10 mouse cellular contexts compared by ENCODE assay signal in the genomic region with DNA sequence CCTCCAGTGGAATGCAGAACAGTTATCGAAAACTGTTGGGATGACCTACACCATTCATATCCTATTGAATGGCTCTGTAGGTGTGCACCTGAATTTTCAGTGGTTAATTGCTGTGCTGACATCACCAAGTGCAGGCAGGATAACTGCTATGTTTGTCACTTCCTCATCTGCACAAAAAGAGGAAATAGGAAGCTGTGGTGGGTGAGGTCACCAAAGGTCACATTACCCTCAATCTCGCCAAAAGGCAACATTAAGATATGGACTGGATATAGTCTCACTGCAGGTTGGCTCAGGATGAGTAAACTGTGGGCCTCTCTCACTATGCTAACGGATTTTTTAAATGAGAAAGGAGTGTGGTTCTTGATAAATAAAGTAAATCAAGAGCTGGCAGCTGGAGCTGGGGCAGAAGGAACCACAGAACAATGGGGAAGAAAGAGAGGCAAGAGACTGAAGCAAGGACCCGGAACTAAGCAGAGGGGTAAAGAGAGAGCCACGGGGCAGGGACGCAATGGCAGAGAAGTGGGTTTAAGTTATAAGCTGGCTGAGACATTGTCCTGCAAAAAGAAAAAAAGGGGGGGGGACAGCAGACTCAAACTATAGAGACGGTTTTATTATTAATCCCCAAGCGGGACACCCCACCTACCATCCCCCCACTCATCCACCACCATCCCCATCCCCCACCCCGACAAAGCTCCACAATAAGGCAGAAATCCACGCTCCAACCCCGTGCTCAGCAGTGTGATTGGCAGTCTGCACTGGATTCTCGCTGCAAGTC.
DNase-seq lines count a peak whose midpoint lies in the region; ATAC-seq and TF ChIP-seq lines count a peak whose summit lies in the region.
"Had no signal": no experiment of that assay in that cellular context is flagged by ENCODE, and none has a peak within 500 bp of the region (broad histone marks: within the 10 kb centered on the region; RNA-seq: fewer than 3 reads in every experiment).

No protein-coding gene starts in this region.

- peak in 2 of 3 experiments; percentile 2 to 10 for DNase-seq in liver, embryonic 14.5 days (ENCODE audit: low read depth in 3 of 3, low spot score in 3 of 3)
- no peak for DNase-seq in liver
- peak; percentile 51 to 58 for DNase-seq in B cell, adult 2 months
- DNase-seq in thymus, adult 18-20 months, result no peak

- no peaks in the 10 kb centered on the region for H3K4me1 ChIP-seq in liver, embryonic 14.5 days (replicated peaks; ENCODE audit: control insufficient read depth in 2 of 2, insufficient read depth in 2 of 2, low read length in 1 of 2)
- peaks cover 2% of the 10 kb centered on the region; the same call in 1 of the 2 replicates for H3K4me1 ChIP-seq in bone marrow, adult 2 months (ENCODE audit: control insufficient read depth, insufficient read depth, low read length)
- peaks cover 9% of the 10 kb centered on the region for H3K4me1 ChIP-seq in midbrain, embryonic 13.5 days (replicated peaks)
- H3K4me1 ChIP-seq in neural tube, embryonic 15.5 days, result no peaks in the 10 kb centered on the region
- no peaks in the 10 kb centered on the region for H3K4me1 ChIP-seq in kidney, embryonic 14.5 days (ENCODE audit: control insufficient read depth, insufficient read depth, low read length)
- H3K4me1 ChIP-seq: neural tube, embryonic 13.5 days had no signal

- ATAC-seq in liver, embryonic 14.5 days (ENCODE audit: insufficient read depth), result 0 out of 2 replicates have a peak, but pooled peaks have one; percentile 50
- 0 out of 2 replicates have a peak, but pooled peaks have one; percentile 43 for ATAC-seq in midbrain, embryonic 13.5 days
- ATAC-seq in neural tube, embryonic 15.5 days (ENCODE audit: low FRiP score), result no peak
- no peak for ATAC-seq in kidney, embryonic 14.5 days (ENCODE audit: low FRiP score, low TSS enrichment)
- ATAC-seq: intestine, embryonic 16.5 days had no signal

- no peak overlapping the region for H3K4me2 ChIP-seq in liver, embryonic 14.5 days (ENCODE audit: low read depth)
- peak overlapping the region; percentile 15 for H3K4me2 ChIP-seq in midbrain, embryonic 13.5 days (replicated peaks)
- H3K4me2 ChIP-seq in neural tube, embryonic 15.5 days, result no peak overlapping the region
- no peak overlapping the region for H3K4me2 ChIP-seq in kidney, embryonic 14.5 days (replicated peaks; ENCODE audit: low read depth, low read length)
- H3K4me2 ChIP-seq: neural tube, embryonic 13.5 days had no signal

- H3K27ac ChIP-seq in liver, embryonic 14.5 days, result no peak overlapping the region
- peak overlapping the region; percentile 62; the same call in 1 of the 2 replicates for H3K27ac ChIP-seq in bone marrow, adult 2 months (ENCODE audit: control insufficient read depth, insufficient read depth, low read depth, low read length, poor library complexity)
- H3K27ac ChIP-seq in midbrain, embryonic 13.5 days, result no peak overlapping the region
- no peak overlapping the region for H3K27ac ChIP-seq in neural tube, embryonic 15.5 days (replicated peaks)
- H3K27ac ChIP-seq in kidney, embryonic 14.5 days (ENCODE audit: low read depth, low read length), result no peak overlapping the region
- H3K27ac ChIP-seq: neural tube, embryonic 13.5 days had no signal

- H3K9me3 ChIP-seq in liver, embryonic 14.5 days (ENCODE audit: control insufficient read depth, low read length), result no peaks in the 10 kb centered on the region
- no peaks in the 10 kb centered on the region for H3K9me3 ChIP-seq in midbrain, embryonic 13.5 days
- H3K9me3 ChIP-seq in neural tube, embryonic 15.5 days (replicated peaks), result no peaks in the 10 kb centered on the region
- H3K9me3 ChIP-seq in kidney, embryonic 14.5 days (ENCODE audit: control insufficient read depth, low read length), result no peaks in the 10 kb centered on the region
- H3K9me3 ChIP-seq: neural tube, embryonic 13.5 days had no signal

- no peak for TF ChIP-seq CTCF in liver, embryonic 14.5 days (IDR thresholded peaks at IDR 0.05; ENCODE audit: low read depth)
- TF ChIP-seq CTCF in bone marrow, adult 2 months (IDR thresholded peaks at IDR 0.05; ENCODE audit: control insufficient read depth, insufficient read depth, low read length), result no peak

- no peak overlapping the region for H3K4me3 ChIP-seq in liver, embryonic 14.5 days (ENCODE audit: insufficient read depth in 1 of 2, low read depth in 2 of 2, low read length in 2 of 2)
- H3K4me3 ChIP-seq in bone marrow, adult 2 months (replicated peaks; ENCODE audit: control insufficient read depth, low read depth, low read length), result peak overlapping the region; percentile 30
- H3K4me3 ChIP-seq in midbrain, embryonic 13.5 days (replicated peaks), result no peak overlapping the region
- H3K4me3 ChIP-seq in neural tube, embryonic 15.5 days (replicated peaks), result no peak overlapping the region
- no peak overlapping the region for H3K4me3 ChIP-seq in kidney, embryonic 14.5 days (ENCODE audit: low read length)
- H3K4me3 ChIP-seq: neural tube, embryonic 13.5 days had no signal

- H3K36me3 ChIP-seq in liver, embryonic 14.5 days (replicated peaks; ENCODE audit: control insufficient read depth, insufficient read depth, low read depth), result no peaks in the 10 kb centered on the region
- H3K36me3 ChIP-seq in midbrain, embryonic 13.5 days, result no peaks in the 10 kb centered on the region
- no peaks in the 10 kb centered on the region for H3K36me3 ChIP-seq in neural tube, embryonic 15.5 days
- no peaks in the 10 kb centered on the region for H3K36me3 ChIP-seq in kidney, embryonic 14.5 days (ENCODE audit: control insufficient read depth, insufficient read depth, low read length)
- H3K36me3 ChIP-seq: neural tube, embryonic 13.5 days had no signal

- no peak for TF ChIP-seq POLR2A in bone marrow, adult 2 months (IDR thresholded peaks at IDR 0.05; ENCODE audit: borderline replicate concordance, control insufficient read depth, low read depth, low read length)

- TF ChIP-seq EP300 in liver, embryonic 14.5 days (IDR thresholded peaks at IDR 0.05; ENCODE audit: low read depth), result no peak

- H3K9ac ChIP-seq in liver, embryonic 14.5 days (replicated peaks), result no peak overlapping the region
- no peak overlapping the region for H3K9ac ChIP-seq in midbrain, embryonic 13.5 days (replicated peaks)
- H3K9ac ChIP-seq in neural tube, embryonic 15.5 days (replicated peaks), result no peak overlapping the region
- H3K9ac ChIP-seq in kidney, embryonic 14.5 days (ENCODE audit: low read depth, low read length), result no peak overlapping the region
- H3K9ac ChIP-seq: neural tube, embryonic 13.5 days had no signal

- H3K27me3 ChIP-seq in liver, embryonic 14.5 days (ENCODE audit: control insufficient read depth, insufficient read depth, low read length), result no peaks in the 10 kb centered on the region
- H3K27me3 ChIP-seq in midbrain, embryonic 13.5 days, result no peaks in the 10 kb centered on the region
- H3K27me3 ChIP-seq in neural tube, embryonic 15.5 days (replicated peaks), result no peaks in the 10 kb centered on the region
- no peaks in the 10 kb centered on the region for H3K27me3 ChIP-seq in kidney, embryonic 14.5 days (ENCODE audit: control insufficient read depth, insufficient read depth, low read length)
- H3K27me3 ChIP-seq: neural tube, embryonic 13.5 days had no signal

- 24% methylated on average over 12 of the region's 12 CpGs for WGBS in liver, embryonic 14.5 days (ENCODE audit: insufficient replicate concordance)
- 30% methylated on average over 12 of the region's 12 CpGs for WGBS in bone marrow, adult 2 months
- WGBS in midbrain, embryonic 13.5 days, result 26% methylated on average over 12 of the region's 12 CpGs
- WGBS in neural tube, embryonic 15.5 days, result 64% methylated on average over 12 of the region's 12 CpGs
- WGBS in kidney, embryonic 14.5 days, result 77% methylated on average over 12 of the region's 12 CpGs

Comparison
In these comparisons a context has a peak if more than half of its experiments do, and no peak if none do; other contexts are left out.
1. DNase-seq: peak in liver, embryonic 14.5 days (2 of 3) and B cell, adult 2 months (2 of 2); none in liver (single experiment) and thymus, adult 18-20 months (0 of 2).
2. ATAC-seq: peak in liver, embryonic 14.5 days (single experiment) and midbrain, embryonic 13.5 days (single experiment); none in neural tube, embryonic 15.5 days (single experiment) and kidney, embryonic 14.5 days (single experiment).